ENCODE assay signal across 10 mouse cellular contexts in genomic region chr12:73708920-73709319, GRCm38 (mm10).
DNase-seq lines count a peak whose midpoint lies in the region; ATAC-seq and TF ChIP-seq lines count a peak whose summit lies in the region.
"Had no signal": no experiment of that assay in that cellular context is flagged by ENCODE, and none has a peak within 500 bp of the region (broad histone marks: within the 10 kb centered on the region; RNA-seq: fewer than 3 reads in every experiment).

No protein-coding gene starts in this region.

- peak; percentile 61 for TF ChIP-seq CTCF in brain, embryonic 14.5 days (IDR thresholded peaks at IDR 0.05; ENCODE audit: borderline replicate concordance, extremely low read depth, insufficient read depth, insufficient read length)
- TF ChIP-seq CTCF in lung, embryonic 14.5 days (IDR thresholded peaks at IDR 0.05; ENCODE audit: low read depth): peak; percentile 85

- peak; percentile 94 for DNase-seq in 3T3-L1 (ENCODE audit: low read depth, low spot score)
- peak; percentile 79 for DNase-seq in brain, embryonic 14.5 days (ENCODE audit: low read depth)
- peak; percentile 84 to 87 for DNase-seq in heart, postnatal 10 days
- DNase-seq in kidney, postnatal 4 days: peak; percentile 76 to 84
- peak; percentile 88 for DNase-seq in lung, embryonic 14.5 days
- peak; percentile 17 for DNase-seq in ovary, postnatal 10 days (ENCODE audit: low spot score)
- DNase-seq in c-Kit-positive CD71-positive TER-119-positive erythroid progenitor cells, embryonic 14.5 days (ENCODE audit: low spot score): no peak
- DNase-seq: liver, embryonic 13.5 days had no signal

- no peaks in the 10 kb centered on the region for H3K27me3 ChIP-seq in forebrain, embryonic 16.5 days (replicated peaks; ENCODE audit: control insufficient read depth, insufficient read depth, low read length)
- H3K27me3 ChIP-seq in lung, embryonic 14.5 days (ENCODE audit: insufficient read depth, low read length): no peaks in the 10 kb centered on the region
- H3K27me3 ChIP-seq: liver, embryonic 13.5 days had no signal

- no peaks in the 10 kb centered on the region for H3K4me1 ChIP-seq in forebrain, embryonic 16.5 days (replicated peaks; ENCODE audit: control insufficient read depth, insufficient read depth, low read length)
- H3K4me1 ChIP-seq in lung, embryonic 14.5 days (ENCODE audit: insufficient read depth): 0 out of 2 replicates have a peak, but pooled peaks cover 3% of the 10 kb centered on the region
- H3K4me1 ChIP-seq: liver, embryonic 13.5 days had no signal

- H3K36me3 ChIP-seq in forebrain, embryonic 16.5 days (ENCODE audit: control insufficient read depth, insufficient read depth): no peaks in the 10 kb centered on the region
- H3K36me3 ChIP-seq in lung, embryonic 14.5 days (ENCODE audit: insufficient read depth): no peaks in the 10 kb centered on the region
- H3K36me3 ChIP-seq: G1E; liver, embryonic 13.5 days had no signal

- 32% methylated on average over 8 of the region's 8 CpGs for WGBS in forebrain, embryonic 16.5 days
- WGBS in lung, embryonic 14.5 days: 7% methylated on average over 8 of the region's 8 CpGs

- no peak overlapping the region for H3K27ac ChIP-seq in forebrain, embryonic 16.5 days (ENCODE audit: low read length)
- peak overlapping the region; percentile 28; the same call in 1 of the 2 replicates for H3K27ac ChIP-seq in lung, embryonic 14.5 days (ENCODE audit: low read depth)
- H3K27ac ChIP-seq: liver, embryonic 13.5 days had no signal

- H3K9me3 ChIP-seq in forebrain, embryonic 16.5 days (ENCODE audit: control insufficient read depth, low read length): no peaks in the 10 kb centered on the region
- H3K9me3 ChIP-seq in lung, embryonic 14.5 days (ENCODE audit: low read depth, low read length): no peaks in the 10 kb centered on the region
- H3K9me3 ChIP-seq: liver, embryonic 13.5 days had no signal

- peak; percentile 75 for ATAC-seq in forebrain, embryonic 16.5 days
- ATAC-seq in lung, embryonic 14.5 days (ENCODE audit: insufficient read depth): peak; percentile 91

- no peak for TF ChIP-seq POLR2A in brain, embryonic 14.5 days (IDR thresholded peaks at IDR 0.05; ENCODE audit: borderline replicate concordance, extremely low read depth, insufficient read depth, insufficient read length, poor library complexity, severe bottlenecking)

- H3K4me3 ChIP-seq in forebrain, embryonic 16.5 days (replicated peaks; ENCODE audit: low read length): no peak overlapping the region
- H3K4me3 ChIP-seq in lung, embryonic 14.5 days (ENCODE audit: low read depth, low read length): no peak overlapping the region
- H3K4me3 ChIP-seq: liver, embryonic 13.5 days had no signal

- H3K9ac ChIP-seq in forebrain, embryonic 16.5 days (replicated peaks; ENCODE audit: low read depth, low read length): no peak overlapping the region
- H3K9ac ChIP-seq in lung, embryonic 14.5 days: no peak overlapping the region
- H3K9ac ChIP-seq: liver, embryonic 13.5 days had no signal

- no peak overlapping the region for H3K4me2 ChIP-seq in forebrain, embryonic 16.5 days (ENCODE audit: low read length)
- no peak overlapping the region for H3K4me2 ChIP-seq in lung, embryonic 14.5 days
- H3K4me2 ChIP-seq: liver, embryonic 13.5 days had no signal

- intact Hi-C loops in heart, postnatal 10 days (cut with DNase I): loop anchor here (5.0 to 10.0 kb wide), 4 partner anchors 198 to 583 kb away; no protein-coding TSS in a partner anchor
